Mouse (Mus musculus) bone marrow macrophage, adult 2 months (primary cell): ENCODE data around the gene Rptor. TPM values are rescaled to one million over a fixed set of nuclear protein-coding genes. Genes with fewer than 3 reads are reported as not detected.
A peak's percentile ranks its signal among the peaks of the same experiment; 100 is the strongest.

Experiments
- H3K27ac ChIP-seq: 2 replicates; pipeline ENCODE4 v1.5.1; 2012; ENCODE audit warnings: low read depth, low read length; ENCODE audit not compliant: insufficient read depth
- H3K4me1 ChIP-seq: 2 replicates; pipeline ENCODE4 v1.6.1; 2012; ENCODE audit warnings: low read length; ENCODE audit not compliant: control insufficient read depth, insufficient read depth
- H3K4me3 ChIP-seq: 2 replicates; pipeline ENCODE4 v1.5.1; 2012; ENCODE audit warnings: mild to moderate bottlenecking, low read length, moderate library complexity; ENCODE audit not compliant: insufficient read depth
- CTCF ChIP-seq: IDR thresholded peaks from 2 replicates; pipeline ENCODE4 v1.5.1; 2012; ENCODE audit warnings: low read depth, mild to moderate bottlenecking, low read length, moderate library complexity
- POLR2A ChIP-seq: IDR thresholded peaks from 2 replicates; pipeline ENCODE4 v1.6.1; 2012; ENCODE audit warnings: mild to moderate bottlenecking, low read depth, low read length, borderline replicate concordance
- polyA plus RNA-seq: library from polyadenylated mRNA; stranded (reverse); fragments of >200 nt; gene quantifications from 2 replicates; pipeline ENCODE4 v1.2.4, GENCODE M21; 2012; ENCODE audit not compliant: missing spikeins, insufficient read depth, insufficient read length

Rptor gene
- polyA plus RNA-seq, 1 experiment = 23.8 TPM

DNA sequence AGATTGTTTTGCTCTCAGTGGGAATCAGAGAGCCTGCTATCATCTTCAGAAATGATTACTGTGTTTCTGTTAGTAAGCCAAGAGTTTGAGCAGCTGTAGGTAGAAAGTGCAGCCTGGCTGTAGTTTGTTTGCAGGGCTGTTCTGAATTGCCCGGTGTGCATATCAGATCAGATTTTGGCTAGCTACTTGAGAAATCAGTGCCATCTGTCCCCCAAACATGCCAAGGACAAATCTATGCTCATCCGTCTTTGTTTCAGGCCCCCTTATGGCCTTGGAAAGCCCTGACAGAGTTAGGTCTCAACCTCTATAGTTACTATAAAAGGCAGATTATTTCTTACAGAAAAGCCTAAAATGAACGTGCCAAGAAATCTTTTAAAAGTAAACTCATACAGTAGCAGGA is 244.9 kb downstream of the Rptor start:
- no peak overlapping the region for H3K27ac ChIP-seq
- H3K4me3 ChIP-seq = no peak overlapping the region
- H3K4me1 ChIP-seq = no peaks in the 10 kb centered on the region
- TF ChIP-seq CTCF (no peak), POLR2A (no peak)

DNA sequence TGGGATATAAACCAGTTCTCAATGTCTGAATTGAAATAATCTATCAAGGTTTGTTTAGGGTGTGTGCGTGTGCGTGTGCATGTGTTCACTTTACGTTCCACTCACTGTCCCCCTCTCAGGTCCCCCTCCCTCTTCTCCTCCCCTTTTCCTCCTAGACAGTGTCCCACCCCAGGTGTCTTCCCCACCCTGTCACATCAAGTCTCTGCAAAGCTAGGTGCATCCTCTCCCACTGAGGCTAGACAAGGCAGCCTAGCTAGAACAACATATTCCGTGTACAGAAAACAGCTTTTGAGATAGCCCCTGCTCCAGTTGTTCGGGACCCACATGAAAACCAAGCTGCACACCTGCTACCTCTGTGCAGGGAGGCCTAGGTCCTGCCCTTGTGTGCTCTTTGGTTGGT is 245.5 kb downstream of the Rptor start:
- Histone ChIP-seq H3K27ac (no peak overlapping the region), H3K4me1 (no peaks in the 10 kb centered on the region), H3K4me3 (no peak overlapping the region)
- TF ChIP-seq POLR2A (no peak), CTCF (no peak)

DNA sequence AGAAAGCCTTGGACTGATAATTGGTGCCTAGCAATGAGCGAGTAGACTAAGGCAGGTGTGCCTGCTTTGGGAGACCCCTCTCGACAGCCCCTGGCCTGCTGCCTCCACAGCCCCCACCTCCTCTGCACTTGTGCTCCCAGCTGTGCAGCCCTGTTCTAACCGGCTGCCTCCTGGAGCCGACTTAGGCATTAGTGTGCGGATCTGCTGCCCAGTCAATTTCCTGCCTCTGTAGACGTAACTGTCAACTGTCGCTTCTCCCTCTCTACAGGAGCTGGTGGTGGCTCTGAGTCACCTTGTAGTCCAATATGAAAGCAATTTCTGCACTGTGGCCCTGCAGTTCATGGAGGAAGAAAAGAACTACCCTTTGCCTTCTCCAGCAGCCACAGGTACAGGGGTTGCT is 253.3 kb downstream of the Rptor start:
- TF ChIP-seq POLR2A (no peak), CTCF (no peak)
- H3K27ac ChIP-seq = peak overlapping the region; percentile 96
- no peak overlapping the region; the same call in 1 of the 2 replicates for H3K4me3 ChIP-seq
- peaks cover 52% of the 10 kb centered on the region for H3K4me1 ChIP-seq

DNA sequence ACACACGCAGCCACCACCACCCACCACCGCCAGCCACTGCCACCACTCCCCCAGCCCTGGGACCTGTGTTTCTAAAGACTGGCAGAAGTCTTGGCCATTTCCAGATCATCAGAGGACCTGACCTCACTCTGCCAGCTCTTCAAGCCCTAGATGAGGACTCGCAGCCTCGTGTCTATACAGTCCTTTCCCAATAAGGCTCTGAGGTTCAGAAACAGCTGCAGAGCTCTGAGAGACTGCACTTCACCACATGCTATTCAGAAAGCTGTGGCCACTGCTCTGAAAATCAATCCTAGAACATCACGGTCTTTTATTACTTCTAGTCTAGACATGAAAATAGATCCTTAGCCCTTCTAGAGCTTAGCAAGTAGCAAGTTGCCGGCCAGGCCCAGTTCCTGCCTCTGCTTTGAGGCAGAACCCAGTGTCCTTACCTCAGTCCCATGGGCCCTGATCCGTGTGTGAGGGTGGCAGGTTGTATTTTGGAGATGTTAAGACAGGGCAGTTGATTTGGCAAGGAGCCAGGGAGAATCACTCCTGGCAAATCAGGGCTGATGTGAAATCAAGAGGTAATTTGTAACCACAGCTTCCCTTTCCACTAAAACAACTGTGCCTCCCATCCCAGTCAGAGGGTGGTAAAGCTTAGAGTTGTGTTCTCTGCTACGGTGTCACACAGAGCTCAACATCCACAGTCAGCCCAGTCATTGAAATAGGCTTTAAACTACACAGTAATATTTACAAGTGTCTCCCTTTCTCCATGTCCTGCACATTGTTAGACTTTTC is 260.0 kb downstream of the Rptor start:
- H3K27ac ChIP-seq = peak overlapping the region; percentile 64
- peaks cover 55% of the 10 kb centered on the region for H3K4me1 ChIP-seq
- TF ChIP-seq CTCF (no peak), POLR2A (no peak)
- H3K4me3 ChIP-seq = no peak overlapping the region

DNA sequence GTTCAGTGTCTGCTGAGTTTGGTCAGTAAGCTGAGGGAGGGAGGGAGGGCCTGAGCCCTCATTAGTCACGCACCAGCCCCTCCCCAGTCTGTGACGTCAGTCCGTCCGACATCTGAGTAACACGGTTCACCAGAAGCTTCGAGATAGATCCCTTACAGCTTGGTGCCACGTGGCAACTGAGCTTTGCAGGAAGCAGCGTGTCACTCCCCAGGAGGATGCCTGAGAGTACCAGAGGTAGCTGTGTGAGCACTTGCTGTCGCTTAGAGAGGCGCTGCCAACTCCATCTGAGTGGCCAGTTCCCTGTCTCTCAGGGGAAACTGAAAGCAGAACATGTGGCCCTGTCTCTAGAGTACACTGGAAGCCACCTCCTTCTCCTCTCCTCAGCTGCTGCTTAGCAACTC is 260.7 kb downstream of the Rptor start:
- no peak for TF ChIP-seq CTCF
- TF ChIP-seq POLR2A = no peak
- Histone ChIP-seq H3K27ac (peak overlapping the region; percentile 64), H3K4me3 (peak overlapping the region; percentile 49)

DNA sequence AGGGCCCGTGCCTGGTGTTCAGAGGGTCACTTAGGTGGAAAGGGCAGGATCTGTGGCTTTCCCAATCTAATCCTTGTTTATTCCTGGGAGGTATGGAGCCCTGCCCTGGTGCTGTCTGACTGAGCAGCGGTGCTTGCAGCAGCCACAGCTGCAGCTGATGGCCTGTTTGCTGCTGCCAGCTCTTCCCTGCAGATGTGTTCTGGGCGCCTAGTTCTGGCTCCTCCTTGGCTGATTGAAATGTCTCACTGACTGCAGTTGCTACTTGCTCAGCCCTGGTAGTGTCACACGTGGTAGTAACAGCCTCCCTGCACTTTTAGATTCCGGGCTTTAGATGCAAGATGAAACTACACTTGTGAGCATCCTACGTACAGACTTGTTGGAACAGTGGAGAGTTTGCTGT is 264.1 kb downstream of the Rptor start:
- no peak for TF ChIP-seq POLR2A
- no peak for TF ChIP-seq CTCF
- Histone ChIP-seq H3K4me1 (peaks cover 28% of the 10 kb centered on the region), H3K27ac (no peak overlapping the region), H3K4me3 (no peak overlapping the region)

More for the DNA sequence above, 260.7 kb downstream of the Rptor start:
- peaks cover 52% of the 10 kb centered on the region for H3K4me1 ChIP-seq

DNA sequence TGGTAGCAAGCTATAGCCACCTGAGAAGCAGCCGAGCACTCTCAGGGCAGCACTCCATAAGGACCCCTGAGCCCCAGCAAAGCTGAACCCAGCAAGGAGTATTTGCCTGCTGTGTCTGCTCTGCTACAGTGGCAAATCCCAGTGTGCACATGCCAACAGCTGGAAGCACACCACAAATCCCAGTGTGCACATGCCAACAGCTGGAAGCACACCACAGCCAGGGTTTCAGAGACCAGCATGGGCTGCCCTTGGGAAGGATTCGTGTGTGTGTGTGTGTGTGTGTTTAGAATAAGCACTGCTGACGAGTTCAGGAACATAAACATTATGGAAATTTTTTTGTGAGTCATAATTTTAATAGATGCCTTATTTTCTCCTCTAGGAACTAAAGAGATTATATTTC is 265.4 kb downstream of the Rptor start:
- H3K4me1 ChIP-seq = peaks cover 15% of the 10 kb centered on the region
- no peak overlapping the region for H3K27ac ChIP-seq
- TF ChIP-seq POLR2A (no peak), CTCF (no peak)
- no peak overlapping the region for H3K4me3 ChIP-seq

DNA sequence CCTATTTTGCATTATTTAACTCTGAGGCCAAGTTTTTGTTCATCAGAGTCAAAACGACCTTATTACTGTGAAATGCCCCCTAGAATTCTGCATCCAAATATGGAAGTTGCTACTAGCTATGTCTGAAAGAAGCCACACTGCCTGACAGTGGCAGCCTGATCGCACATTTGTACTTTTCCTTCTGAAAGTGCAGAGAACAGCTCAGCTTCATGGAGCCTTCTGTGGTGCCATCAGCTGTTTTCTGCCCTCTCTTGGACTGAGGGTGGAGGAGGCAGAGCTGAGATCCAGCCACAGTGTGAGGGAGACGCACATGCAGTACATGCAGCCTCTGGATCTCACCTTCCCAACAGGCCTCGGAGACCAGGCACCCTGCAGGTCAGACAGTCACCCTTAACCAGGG is 265.9 kb downstream of the Rptor start:
- no peak for TF ChIP-seq CTCF
- TF ChIP-seq POLR2A = no peak
- Histone ChIP-seq H3K4me1 (peaks cover 15% of the 10 kb centered on the region), H3K27ac (no peak overlapping the region)

DNA sequence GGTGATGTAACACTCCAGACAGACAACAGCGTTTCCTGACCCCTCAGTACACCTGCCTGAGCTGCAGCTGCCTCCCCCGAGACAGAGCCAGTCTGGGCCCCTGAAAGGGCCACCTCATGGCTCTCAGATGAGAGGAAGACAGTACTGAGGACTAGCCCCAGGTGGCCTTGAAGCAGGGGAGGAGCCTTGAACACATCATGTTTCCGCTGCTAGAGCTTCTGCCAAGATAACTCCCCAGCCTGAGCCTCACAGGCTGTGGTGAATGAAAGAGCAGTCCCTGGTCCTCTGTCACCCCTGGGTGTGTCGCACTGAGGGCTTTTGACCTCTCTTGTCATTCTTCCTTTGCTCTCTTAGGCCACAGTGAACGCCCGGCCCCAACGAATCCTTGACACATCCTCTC is 268.4 kb downstream of the Rptor start:
- Histone ChIP-seq H3K27ac (no peak overlapping the region), H3K4me1 (peaks cover 18% of the 10 kb centered on the region), H3K4me3 (no peak overlapping the region)
- TF ChIP-seq POLR2A = no peak
- TF ChIP-seq CTCF = no peak

More for the DNA sequence above, 265.9 kb downstream of the Rptor start:
- no peak overlapping the region for H3K4me3 ChIP-seq

DNA sequence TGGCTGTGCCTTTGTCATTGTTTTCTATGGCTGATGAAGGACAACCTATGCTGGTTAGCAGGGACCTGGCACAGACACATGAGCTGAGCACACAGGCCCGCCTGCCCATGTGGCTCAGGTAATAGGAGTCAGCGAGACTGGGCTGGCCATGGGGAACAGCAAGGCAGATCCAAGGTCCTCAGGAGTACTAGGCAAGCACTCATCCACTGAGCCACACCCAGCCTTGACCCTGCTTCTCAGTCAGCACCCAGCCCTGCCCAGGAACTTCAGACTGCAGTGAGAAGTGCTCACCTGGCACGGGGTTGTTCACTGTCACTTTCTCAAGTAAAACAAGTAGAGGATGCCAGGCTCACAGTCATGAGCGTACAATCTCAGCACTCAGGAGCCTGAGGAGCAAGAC is 270.9 kb downstream of the Rptor start:
- Histone ChIP-seq H3K4me3 (no peak overlapping the region), H3K27ac (no peak overlapping the region), H3K4me1 (peaks cover 18% of the 10 kb centered on the region)
- TF ChIP-seq CTCF (no peak), POLR2A (no peak)

DNA sequence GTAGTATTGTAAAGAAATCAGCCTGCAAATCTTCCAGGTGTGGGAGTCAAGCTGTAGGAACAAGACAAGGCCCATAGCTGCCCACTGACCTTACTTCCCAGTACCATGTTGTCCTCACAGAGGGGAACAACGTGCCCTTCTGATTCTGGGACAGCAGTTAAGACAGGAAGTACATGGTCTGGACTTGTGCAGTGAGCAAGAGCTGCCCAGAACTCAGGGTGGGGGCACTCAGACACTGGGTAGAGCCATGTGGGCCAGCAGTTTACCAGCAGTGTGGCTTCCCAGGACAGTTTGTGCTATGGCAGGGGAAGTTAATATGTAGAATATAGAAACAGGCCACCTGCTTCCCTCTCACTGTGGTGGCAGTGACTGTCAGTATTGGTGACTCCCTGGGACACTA is 272.1 kb downstream of the Rptor start:
- TF ChIP-seq POLR2A (no peak), CTCF (no peak)
- H3K4me1 ChIP-seq = peaks cover 18% of the 10 kb centered on the region
- H3K4me3 ChIP-seq = no peak overlapping the region
- 0 out of 2 replicates have a peak overlapping the region, but pooled peaks have one; percentile 1 for H3K27ac ChIP-seq
